Mouse (Mus musculus): ENCODE results near the gene Trh.

Trh gene

DNA sequence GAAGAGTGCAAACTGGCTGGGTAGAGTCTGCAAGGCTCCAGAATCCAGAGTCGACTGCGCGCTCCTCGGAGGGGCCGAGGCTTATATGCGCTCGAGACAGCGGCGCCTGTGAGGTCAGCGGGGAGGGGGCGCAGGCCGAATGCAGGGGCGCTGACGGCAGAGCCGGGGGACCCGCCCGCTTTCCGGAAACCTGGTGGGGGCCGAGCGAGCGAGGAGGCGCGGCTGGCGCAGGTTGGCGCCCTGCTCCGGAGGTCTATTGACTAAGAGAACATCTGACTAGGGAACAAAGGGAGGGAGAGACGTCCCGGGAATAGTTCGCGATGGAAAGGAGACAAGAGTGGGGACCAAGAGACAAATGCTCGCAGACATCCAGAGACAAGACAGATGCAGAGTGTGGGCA lies at the start of gene Trh:
Gene Trh (minus strand): TSS at position 60 of the 400 bp plus-strand sequence.
- DNase-seq (ENCODE audit: low read depth, low spot score): no peak

DNA sequence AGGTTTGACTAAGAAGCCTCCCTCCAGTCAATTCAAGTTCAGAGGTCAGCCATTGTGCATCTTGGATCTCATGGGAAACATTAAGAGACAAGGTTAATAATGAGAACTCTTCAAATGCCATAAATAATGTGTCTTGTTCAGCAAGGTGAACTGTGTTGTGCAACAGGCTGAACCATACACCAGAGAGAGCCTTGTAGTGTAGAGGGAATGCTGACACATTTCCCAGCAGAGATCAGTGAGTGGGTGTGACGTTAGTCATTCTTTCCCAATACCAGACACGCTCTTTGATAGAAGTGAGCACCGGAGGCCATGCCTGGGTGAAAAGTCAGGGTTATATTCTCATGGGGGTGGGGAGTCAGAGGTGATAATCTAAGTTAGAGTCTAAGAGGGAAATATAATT lies 46.4 kb upstream of the Trh start:
- no peak for DNase-seq (ENCODE audit: low read depth, low spot score)

DNA sequence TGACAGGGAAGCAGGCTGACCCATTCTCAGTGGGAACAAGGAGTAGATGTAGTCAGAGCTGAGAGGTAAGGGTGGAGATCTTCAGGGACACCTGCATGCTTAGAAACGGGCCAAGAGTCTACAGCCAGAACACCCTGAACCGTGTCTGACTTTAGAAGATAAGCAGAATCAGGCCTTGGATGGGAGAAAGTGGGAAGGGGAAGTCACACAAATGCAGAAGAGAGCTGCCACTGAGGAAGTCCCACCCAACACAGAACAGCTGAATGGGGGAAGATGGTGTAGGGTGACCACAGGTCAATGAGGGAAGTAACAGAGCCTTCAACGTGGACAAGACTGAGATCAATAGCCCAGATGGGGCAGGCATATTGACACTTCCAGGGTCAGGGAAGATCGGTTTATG lies 42.4 kb upstream of the Trh start:
- DNase-seq (ENCODE audit: low read depth, low spot score): no peak

DNA sequence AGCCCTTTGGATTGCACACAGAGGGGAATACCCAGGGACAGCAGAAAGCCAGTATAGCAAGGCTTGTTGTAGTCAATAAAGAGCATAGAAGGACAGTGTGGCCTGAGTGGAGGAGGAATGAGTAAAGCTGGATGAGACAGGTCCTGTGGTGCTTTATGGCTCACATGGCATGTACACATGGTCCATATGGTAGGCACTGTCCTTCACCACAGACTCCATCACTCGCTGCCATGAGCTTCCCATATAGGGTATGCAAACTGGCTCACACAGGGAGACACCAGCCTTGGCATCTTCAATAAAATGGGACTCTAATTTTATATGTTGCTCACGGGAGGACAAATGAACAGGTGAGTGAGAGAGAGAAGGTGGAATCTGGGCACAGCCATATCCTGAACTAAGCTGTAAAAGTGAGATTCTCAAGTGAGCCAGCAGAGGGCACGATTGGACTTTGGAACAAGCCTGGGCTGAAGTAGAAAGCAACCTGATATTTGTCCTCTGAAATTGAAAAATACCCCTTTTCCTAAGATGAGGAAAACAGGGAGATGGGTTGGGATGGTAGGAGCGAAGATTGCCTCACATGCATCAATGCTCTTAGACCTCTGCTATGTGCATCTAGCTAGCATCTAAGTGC lies 41.9 kb upstream of the Trh start:
- DNase-seq (ENCODE audit: low read depth, low spot score): peak; percentile 73

DNA sequence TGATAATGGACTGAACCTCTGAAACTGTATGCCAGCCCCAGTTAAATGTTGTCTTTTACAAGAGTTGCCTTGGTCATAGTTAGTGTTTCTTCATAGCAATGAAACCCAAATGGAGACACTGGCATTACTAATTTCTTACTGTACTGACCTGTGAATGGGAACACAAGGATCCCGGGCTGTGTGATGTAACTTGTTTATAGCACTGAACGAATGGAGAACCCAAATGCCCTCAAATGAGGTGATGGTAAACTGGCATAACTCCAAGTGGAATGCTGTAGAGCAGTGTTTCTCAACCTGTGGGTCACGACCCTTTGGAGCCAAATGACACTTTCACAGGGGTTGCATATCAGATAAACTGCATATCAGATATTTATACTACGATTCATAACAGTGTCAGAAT lies 41.1 kb upstream of the Trh start:
- DNase-seq (ENCODE audit: low read depth, low spot score): no peak

DNA sequence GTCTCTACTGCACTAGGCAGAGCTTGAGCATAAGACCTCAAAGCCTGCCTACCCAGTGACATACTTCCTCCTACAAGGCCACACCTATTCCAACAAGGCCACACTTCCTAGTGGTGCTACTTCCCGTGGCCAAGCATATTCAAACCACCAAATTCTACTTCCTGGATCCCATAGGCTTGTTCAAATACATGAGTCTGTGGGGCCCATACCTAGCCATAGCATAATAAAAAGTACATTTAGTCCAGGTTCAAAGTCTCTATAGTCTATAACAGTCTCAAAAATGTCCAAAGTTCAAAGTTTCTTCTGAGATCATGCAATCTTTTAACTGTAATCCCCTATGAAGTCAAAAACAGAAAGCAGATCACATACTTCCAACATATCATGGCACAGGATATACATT lies 32.7 kb upstream of the Trh start:
- DNase-seq (ENCODE audit: low read depth, low spot score): no peak

DNA sequence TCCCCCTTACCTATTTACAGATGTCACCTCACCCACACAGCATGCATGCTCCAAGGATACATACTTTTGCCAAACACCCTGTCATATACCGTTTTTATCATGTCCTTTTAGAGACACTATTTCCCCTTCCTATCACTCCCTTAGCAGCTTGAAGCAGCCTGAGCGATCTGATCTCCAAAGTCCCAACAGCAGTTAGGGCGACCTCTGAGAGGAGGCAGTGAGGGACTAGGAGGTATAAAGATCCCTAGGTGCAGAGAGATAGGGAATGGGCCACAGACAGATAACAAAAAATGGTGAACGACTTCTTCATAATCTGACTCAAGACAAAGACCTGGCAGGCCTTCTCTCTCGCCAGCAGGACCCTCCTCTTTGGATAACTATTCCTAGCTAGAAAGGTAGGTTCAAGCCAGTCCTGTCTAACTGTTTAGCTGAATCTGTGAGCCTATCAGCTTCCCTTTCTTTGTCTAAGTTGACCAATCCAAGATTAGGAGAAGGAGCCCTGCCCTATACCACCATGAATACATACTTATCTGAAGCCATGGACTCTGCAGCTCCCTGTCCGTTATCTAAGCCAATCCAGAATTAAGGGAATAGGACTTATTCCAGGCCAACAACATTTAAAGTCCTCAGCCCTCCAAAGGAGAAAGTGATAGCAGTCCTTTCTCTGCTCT lies 29.3 kb upstream of the Trh start:
- DNase-seq (ENCODE audit: low read depth, low spot score): no peak

DNA sequence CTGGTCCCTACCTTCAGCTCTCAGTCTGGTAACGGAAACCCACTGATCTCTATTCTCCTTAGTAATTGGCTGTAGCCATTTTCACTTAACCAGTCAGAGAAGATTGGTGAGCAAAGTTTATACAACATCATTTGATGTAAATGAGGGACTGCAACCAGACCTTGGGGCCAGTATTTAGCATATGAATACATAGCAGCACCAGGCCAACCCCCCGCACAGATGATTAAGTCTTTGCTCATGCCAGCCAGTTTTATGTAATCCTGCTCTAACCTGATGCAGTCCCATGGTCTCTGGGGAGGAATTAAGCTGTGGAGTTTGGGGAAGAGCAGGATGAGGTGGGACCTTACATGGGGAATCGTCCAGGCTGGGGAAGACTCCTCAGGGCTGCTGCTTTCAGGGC lies 28.2 kb upstream of the Trh start:
- DNase-seq (ENCODE audit: low read depth, low spot score): no peak

DNA sequence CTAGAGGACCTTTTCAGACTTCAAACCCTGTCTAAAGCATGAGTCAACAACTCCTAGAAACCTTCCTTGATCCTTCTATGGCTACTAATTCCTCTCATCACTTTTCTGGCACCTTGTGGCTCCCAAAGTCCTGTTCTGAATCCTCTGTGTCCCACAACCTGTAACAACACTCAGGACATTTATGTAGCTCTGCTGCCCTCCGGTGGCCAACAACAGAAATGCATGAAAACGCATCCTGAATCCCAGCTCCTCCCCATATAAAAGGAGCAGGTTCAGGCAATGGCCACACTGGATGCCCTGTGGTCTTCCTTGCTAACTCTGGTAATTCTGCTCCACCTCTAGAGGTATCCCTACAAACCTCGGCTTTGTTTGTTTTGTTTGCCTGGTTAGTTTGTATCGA lies 24.6 kb upstream of the Trh start:
- DNase-seq (ENCODE audit: low read depth, low spot score): peak; percentile 80

DNA sequence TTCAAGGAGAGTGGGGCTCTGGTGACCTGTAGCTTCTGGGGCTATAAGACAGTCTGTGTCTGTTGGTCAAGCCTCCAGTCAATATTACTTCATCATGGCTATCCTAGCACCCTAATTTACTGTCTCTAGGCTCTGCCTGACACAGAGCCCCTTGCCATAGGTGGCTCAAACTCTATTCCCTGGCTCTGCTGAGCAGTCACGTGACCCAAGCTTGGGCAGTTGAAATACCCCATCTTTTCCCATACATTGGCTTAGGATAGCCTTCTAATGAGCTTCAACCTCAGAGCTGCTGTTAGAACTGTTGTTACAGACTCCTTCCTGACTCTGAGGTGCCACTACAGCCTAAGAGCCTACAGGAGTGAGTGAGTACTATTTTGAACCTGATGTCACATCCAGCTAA lies 23.6 kb upstream of the Trh start:
- no peak for DNase-seq (ENCODE audit: low read depth, low spot score)

DNA sequence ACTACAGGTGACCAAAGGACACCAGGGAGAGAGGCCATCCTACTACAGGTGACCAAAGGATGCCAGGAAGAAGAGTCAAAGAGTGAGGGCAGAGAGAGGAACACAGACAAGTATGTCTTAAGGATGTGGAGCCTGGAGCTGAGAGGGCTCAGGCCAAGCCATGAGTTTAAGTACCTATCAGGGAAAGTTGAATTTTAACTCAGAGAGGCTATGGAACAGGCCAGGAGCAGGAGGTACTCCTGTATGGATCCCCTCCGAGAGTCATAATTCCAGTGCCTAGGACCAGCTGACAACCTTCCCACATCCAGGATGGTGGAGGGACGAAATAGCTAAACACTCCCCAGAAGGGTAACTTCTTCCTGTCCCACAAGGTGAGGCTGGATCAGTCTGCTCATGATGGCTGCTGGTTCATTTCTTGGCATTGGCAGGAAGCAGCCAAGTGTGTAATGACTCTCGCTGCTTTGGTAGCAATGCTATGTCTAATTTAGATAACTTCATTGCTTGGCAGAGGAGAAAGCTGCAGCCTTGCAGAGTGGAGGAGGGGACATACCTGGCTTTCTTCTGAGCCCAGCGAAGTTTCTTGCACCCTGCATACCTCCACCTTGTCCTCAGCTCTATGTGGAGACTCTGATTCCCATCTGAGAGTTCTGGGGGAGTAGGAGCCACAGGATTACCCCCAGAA lies 16.9 kb upstream of the Trh start:
- DNase-seq (ENCODE audit: low read depth, low spot score): no peak

DNA sequence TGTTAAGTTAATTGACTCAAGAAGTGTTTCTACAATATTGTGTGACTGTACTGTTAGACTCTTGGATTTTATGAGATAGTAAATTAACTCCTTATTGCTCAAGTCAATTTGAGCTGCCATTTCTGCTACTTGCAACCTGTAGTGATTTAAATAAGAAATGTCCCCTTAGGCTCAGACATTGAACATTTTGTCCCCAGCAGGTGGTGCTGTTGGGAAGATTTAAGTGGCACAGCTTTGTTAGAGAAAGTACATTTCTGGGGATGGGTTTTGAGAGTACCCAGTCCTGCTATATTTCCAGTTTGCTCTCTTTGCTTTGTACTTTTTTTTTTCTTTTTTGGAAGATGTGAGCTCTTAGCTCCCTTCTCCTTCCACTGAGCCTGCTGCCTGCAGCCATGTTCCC lies 10.9 kb upstream of the Trh start:
- no peak for DNase-seq (ENCODE audit: low read depth, low spot score)

DNA sequence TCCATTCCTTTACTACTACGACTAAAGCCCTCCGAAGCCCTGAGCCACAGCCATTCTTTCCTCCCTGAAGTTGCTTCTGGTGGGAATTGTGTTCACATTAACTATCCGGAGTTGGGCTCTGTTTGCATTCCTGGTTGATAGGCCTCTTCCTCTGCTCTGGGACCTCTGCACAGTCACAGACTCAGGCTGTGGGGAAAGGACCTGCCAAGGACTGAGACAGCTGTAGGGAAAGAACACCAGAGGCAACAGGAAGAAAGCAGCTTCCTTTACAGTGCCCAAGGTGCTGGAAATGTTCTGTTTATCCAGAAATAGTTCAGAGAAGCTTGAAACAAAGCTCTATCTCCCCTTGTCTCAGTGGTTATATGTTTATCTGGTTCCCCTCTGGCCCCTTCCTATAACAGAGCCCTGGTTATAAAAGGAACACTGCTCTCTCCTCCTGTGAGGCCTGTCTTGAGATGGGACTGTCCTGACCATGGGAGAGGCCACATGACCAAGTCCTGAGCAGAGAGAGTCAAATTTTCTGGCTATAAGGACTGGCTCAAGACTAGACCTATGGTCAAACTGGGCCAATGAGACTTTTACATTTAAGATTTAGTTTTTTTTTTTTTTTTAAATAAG lies 8.9 kb upstream of the Trh start:
- DNase-seq (ENCODE audit: low read depth, low spot score): no peak

DNA sequence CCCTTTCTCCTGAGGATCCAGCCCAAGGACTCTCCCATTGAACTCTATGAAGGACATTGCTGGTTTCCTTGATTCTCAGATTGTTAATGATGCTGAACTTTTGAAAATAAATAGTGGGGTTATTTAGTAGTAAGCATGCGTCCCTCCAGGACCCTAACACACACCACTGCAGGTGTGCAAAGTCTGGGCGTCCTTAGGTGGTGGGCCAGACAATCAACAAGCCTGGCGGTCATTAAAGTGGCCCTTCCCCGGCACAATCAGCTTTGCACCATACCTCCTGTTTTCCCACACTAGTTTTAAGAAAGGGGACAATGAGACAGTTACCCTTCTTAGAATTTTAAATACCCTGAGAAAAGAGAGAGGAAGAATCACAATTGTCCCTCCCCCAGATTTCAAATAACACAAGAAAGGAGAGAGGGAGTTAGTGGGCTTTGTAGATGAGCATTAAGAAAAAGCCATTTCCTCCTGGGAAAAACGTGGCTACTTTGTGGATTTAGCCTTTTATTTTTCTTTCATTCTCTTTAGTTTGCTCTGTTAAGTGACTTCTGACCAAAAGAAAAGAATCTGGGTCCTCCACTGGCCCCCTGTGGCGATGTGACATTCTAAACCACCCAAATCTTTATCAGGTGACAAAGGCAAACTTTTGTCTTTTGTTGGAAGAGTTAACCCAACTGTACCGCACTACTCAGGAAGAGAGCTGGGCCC lies 2.9 kb upstream of the Trh start:
- DNase-seq (ENCODE audit: low read depth, low spot score): no peak

DNA sequence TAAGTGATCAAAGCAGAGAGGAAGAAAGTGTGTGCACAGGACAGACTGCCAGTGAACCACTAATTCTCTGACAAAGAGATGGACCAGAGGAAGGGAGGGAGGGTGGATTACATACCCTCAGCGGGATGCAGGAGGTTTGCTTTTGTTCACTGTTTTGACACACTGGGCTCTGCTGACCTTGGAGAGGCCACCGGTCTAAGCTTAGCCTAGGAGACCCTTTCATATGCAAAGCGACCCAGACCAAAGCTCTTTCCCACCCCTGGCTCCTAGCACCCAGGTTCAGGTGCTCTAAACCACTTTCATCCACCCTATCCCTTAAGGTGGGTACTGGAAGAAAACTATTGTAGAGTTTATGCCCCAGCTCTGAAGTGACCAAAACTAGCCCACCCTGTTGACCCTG lies 1.9 kb upstream of the Trh start:
- no peak for DNase-seq (ENCODE audit: low read depth, low spot score)

DNA sequence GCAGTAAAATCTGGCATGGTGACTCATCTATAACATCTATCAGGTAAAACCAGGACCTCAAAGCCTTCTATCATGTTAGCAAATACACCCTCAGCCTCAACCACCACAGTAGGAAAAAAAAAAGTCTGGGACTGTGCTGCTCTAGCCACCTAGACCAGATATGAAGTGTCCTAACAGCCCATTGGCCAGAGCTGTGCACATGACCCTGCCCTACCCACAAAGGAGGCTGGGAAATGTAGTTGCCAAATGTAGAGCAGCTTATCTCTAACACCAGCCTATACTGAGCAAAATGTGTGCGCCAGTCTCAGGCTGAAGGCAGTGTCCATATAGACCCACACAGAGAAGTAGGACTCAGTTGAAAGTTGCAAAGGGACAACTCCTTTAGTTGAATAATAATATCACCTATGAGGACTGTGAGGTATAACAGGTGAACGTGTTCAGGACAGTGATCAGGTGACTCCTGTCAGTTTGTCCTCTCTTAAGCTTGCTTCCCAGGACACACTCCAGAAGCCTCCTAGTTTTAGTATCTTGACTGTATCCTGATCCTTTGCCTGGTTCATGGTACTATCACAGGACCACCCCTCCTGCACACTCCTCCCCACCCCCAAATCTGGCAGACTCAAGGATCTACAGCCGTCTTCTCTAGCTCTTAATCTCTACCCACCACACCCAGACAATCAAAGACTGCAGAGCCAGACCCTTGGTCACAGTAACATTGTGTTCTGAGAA lies 3.1 kb downstream of the Trh start:
- no peak for DNase-seq (ENCODE audit: low read depth, low spot score)

DNA sequence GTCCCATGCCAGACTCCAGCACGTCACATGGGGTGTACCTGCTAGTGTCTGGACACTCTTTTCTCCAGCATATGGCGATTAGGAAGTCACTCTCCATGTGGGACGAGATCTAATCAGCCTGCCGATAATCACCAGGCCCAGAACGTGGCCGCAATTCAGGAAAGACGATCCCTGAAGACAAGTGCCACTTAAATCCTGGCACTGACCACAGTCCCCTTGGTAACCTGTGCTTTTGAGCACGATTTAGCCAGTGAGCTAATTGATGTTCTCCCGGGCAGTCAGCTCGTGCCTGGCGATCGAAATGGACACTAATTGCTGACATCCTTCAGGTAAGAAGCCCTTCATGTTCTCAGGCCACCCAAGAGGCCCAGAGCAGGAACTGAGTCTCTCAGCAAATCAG lies 9.4 kb downstream of the Trh start:
- DNase-seq (ENCODE audit: low read depth, low spot score): no peak

DNA sequence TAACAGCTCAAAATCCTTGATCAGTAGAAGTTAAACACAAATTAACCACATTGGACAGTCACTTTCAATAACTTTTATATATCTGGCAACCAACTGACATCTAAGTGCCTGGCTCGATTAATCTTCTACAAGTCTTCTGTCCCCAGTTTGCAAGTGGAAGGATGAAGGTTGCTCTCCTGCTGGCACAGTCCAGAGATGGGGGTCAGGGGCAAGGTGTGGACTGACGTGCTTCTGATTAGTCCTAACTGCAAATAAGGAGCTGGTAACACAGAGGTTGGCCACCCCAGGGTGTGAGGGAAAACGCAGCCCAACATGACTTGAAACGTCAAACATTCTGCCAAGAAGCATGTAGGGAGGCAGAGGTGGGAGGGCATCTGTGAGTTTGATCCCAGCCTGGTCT lies 12.7 kb downstream of the Trh start:
- DNase-seq (ENCODE audit: low read depth, low spot score): no peak

DNA sequence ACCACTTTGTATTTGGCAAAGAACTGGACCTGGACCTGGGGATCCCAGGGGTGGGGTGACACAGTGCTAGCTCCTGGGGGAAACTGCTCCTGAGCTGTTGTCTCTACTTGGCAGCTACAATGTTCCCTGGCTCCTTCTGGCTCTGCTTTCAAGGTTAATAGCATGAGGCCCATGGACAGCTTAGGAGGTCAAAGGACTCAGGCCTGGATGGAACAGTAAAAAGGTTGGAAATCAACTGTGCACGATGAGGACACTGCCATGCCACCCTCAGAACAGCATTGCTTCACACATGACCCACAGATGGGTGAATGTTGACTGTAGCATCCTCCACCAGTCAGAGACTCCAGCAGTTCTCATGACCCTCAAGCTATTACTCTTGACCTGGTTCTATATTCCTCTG lies 13.1 kb downstream of the Trh start:
- DNase-seq (ENCODE audit: low read depth, low spot score): no peak

DNA sequence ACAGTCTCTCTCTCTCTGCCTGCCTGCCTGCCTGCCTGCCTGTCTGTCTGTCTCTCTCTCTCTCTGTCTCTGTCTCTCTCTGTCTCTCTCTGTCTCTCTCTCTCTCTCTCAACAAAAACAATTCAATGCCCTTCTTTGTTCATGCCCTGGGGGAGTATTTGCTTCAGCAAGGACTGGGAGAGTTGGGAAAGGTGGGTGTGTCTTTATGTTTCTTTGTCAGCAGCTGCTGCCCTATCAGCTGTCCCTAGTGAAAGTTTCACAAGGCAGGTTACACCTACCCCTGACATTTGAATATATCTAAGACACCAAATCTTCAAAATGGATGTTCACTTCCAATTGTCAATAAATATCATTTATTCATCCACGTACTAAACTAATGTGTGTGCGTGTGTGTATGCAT lies 14.9 kb downstream of the Trh start:
- DNase-seq (ENCODE audit: low read depth, low spot score): no peak

DNA sequence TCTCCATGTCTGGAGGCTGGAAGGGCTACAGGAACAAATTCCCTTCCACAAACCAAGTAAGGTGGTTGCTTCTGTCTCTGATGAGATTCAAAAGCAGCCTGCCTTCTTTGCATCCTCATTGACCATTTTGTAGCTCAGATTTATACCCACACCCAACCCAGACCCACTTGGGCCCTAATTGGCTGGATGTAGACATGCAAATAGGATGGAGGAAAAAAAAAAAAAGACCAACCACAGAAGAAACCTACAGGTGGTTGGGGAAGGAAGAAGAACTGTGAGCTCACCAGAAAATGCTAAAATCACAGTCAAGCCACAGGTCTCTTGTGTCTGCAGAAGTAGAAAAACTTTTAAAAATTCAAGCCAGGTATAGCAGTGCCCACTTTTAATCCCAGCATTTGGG lies 15.3 kb downstream of the Trh start:
- DNase-seq (ENCODE audit: low read depth, low spot score): no peak

DNA sequence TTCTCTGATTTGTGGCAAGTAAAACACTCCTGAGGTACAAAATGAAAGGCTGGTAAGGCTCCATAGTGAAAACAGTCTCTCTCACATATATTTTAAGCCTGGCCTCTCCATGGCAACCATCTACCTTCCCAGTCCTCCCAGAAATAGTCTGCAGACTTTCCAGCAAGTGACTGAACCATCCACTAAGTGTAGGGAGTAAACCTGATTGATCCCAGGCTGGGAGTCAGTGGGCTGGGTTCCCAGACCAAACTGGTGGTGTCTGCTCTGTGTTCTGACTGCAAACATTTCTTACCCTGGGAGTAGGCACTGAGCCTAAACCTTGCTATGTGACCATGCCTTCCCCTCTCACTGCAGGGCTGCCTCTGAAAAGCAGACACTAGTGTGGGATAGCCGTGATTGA lies 19.5 kb downstream of the Trh start:
- no peak for DNase-seq (ENCODE audit: low read depth, low spot score)
